Mouse (Mus musculus): Measurements from ENCODE around the gene Gm10428.

Gm10428 gene

DNA sequence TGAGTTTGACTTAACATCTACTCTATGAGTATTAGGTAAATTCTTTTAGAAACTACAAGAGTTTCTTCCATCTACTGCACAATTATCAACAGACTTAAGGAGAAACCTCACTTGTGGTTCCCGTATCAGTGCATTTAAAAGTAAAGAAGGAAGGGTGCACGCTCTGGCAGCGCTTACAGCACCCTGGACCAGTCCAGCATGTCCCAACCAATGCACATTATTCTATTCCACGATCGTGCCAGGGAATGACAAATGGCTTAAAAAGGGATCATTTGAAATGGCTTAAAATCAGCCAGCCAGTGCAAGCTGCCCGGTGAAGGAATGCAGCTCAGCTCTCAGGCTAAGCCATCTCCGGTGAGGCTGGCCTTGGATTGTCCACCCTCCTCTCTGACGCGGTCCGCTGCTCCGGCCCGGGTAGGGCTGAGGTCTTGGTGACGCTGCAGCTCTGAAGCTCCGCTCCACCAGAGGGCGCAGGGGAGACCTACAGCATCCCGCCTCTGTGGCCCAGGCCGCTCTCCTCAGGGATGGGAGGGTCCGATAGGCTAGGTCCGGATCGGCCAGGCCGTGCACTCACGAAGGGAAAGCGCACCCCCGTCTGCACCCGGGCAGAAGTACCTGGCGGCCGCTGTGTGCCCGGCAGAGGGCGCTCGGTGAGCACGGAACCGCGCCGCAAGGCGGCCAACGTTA, 3.7 kb downstream of the Gm10428 start:
- Histone ChIP-seq H3K27me3 (ENCODE audit: insufficient read depth, low read length) (peaks cover 49% of the 10 kb centered on the region), H3K9me3 (ENCODE audit: low read length) (no peaks in the 10 kb centered on the region), H3K4me3 (replicated peaks; ENCODE audit: low read length) (peak overlapping the region; percentile 70), H3K36me3 (ENCODE audit: insufficient read depth, low read length) (no peaks in the 10 kb centered on the region), H3K4me1 (replicated peaks; ENCODE audit: low read depth, low read length) (peaks cover 12% of the 10 kb centered on the region)
- TF ChIP-seq NANOG (IDR thresholded peaks at IDR 0.05; ENCODE audit: borderline replicate concordance, low read length): no peak
- TF ChIP-seq CTCF (conservative IDR thresholded peaks at IDR 0.05; ENCODE audit: low read length): peak; percentile 52

DNA sequence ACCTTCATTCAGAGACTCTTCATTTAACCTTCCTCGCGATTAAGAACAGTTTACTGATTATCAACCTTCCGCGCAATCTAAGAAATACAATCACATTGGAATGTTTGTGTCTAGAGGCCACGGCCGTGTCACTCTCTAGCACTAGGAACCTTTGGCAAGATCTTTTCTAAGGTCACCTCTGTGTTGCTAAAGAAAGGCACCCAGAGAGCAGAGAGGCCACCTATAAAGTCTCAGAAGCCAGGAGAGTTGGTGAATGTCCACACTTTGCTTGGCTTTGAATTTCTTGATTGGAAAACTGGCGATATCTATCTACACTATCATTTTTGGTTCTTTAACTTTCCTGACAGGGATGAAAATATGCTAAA, 4.2 kb downstream of the Gm10428 start:
- TF ChIP-seq POU5F1 (IDR thresholded peaks at IDR 0.05; ENCODE audit: borderline replicate concordance, low read length) (no peak), CTCF (conservative IDR thresholded peaks at IDR 0.05; ENCODE audit: low read length) (no peak), NANOG (IDR thresholded peaks at IDR 0.05; ENCODE audit: borderline replicate concordance, low read length) (no peak)
- no peaks in the 10 kb centered on the region for H3K36me3 ChIP-seq (ENCODE audit: insufficient read depth, low read length)
- peaks cover 18% of the 10 kb centered on the region for H3K4me1 ChIP-seq (replicated peaks; ENCODE audit: low read depth, low read length)
- peaks cover 47% of the 10 kb centered on the region for H3K27me3 ChIP-seq (ENCODE audit: insufficient read depth, low read length)
- no peaks in the 10 kb centered on the region for H3K9me3 ChIP-seq (ENCODE audit: low read length)
- no peak overlapping the region for H3K4me3 ChIP-seq (replicated peaks; ENCODE audit: low read length)

DNA sequence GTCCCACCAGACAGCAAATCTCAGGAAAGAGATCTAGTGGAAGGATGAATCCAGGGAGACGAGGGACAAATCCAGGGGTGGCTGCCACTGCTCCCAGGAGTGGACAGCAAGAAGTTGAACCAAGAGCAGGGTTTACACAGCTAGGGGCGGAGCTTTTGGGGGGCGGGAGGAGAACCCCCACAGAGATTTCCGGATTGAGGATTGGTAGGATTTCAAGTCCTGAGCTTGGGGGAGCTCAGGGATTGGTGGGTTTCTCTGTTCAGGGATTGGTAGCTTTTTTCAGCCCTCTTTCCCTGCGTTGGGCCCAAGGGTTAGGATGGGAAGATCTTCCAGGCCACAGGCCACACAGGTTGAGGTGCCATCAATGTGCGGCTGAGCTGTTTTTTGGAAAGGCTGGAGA, 5.0 kb downstream of the Gm10428 start:
- Histone ChIP-seq H3K27me3 (ENCODE audit: insufficient read depth, low read length) (peaks cover 39% of the 10 kb centered on the region), H3K4me1 (replicated peaks; ENCODE audit: low read depth, low read length) (peaks cover 18% of the 10 kb centered on the region), H3K4me3 (replicated peaks; ENCODE audit: low read length) (no peak overlapping the region), H3K36me3 (ENCODE audit: insufficient read depth, low read length) (no peaks in the 10 kb centered on the region), H3K9me3 (ENCODE audit: low read length) (no peaks in the 10 kb centered on the region)
- TF ChIP-seq POU5F1 (IDR thresholded peaks at IDR 0.05; ENCODE audit: borderline replicate concordance, low read length) (no peak), CTCF (conservative IDR thresholded peaks at IDR 0.05; ENCODE audit: low read length) (no peak), NANOG (IDR thresholded peaks at IDR 0.05; ENCODE audit: borderline replicate concordance, low read length) (no peak)

DNA sequence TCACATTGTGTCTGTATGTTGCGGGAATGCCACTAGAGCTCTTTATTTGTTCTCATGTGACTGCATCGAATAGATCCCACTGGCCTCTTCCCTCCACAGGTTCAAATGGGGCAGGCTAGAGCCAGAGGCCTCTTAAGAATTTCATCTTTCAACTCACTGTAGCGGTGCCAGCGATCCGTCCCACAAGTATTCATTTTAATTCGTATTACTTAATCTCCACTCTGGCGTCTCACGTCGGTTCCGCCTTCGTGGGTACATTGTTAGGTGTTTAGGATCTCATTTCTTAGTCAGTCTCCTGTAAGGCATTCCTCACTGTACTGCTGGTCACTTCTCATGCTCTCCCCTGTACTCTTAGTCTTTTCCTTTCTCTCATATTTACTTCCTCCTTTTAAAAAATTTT, 5.6 kb downstream of the Gm10428 start:
- H3K27me3 ChIP-seq (ENCODE audit: insufficient read depth, low read length): peaks cover 35% of the 10 kb centered on the region
- TF ChIP-seq POU5F1 (IDR thresholded peaks at IDR 0.05; ENCODE audit: borderline replicate concordance, low read length): no peak
- no peak for TF ChIP-seq CTCF (conservative IDR thresholded peaks at IDR 0.05; ENCODE audit: low read length)
- TF ChIP-seq NANOG (IDR thresholded peaks at IDR 0.05; ENCODE audit: borderline replicate concordance, low read length): no peak
- H3K4me1 ChIP-seq (replicated peaks; ENCODE audit: low read depth, low read length): peaks cover 18% of the 10 kb centered on the region
- H3K36me3 ChIP-seq (ENCODE audit: insufficient read depth, low read length): no peaks in the 10 kb centered on the region
- no peak overlapping the region for H3K4me3 ChIP-seq (replicated peaks; ENCODE audit: low read length)
- H3K9me3 ChIP-seq (ENCODE audit: low read length): no peaks in the 10 kb centered on the region

DNA sequence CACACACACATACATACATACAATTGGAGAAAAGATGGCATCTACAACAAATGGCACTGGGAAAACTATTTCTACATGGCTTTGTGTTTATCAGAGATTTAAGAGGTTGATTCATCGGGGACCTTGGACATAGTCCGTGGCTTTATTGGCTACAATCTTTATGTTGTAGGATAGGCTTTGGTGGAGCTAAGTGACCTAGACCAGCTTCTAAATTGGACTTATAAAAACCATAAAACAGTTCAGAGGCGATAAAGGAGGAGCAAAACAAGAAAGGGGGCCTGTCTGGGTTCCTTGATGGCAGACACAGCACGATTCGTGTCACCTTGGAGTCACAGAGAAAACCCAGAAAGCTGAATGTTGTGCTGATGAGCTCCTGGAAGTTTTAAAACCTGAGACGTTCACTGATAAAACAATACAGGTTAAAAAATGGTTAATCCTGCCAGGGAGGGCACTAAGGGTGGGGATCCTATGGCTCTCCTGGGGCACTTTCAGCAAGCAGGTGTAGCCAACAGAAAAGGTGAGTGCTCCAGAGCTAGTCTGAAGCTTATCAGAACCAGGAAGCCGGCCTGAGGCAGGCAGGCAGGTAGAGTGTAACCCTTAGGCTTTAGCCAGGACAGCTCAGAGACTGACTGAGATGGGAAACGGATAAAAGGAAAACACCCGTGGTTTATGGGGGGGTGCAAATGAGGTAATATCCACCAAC, 8.0 kb downstream of the Gm10428 start:
- Histone ChIP-seq H3K4me1 (replicated peaks; ENCODE audit: low read depth, low read length) (peaks cover 18% of the 10 kb centered on the region), H3K27me3 (ENCODE audit: insufficient read depth, low read length) (peaks cover 19% of the 10 kb centered on the region), H3K9me3 (ENCODE audit: low read length) (no peaks in the 10 kb centered on the region), H3K36me3 (ENCODE audit: insufficient read depth, low read length) (no peaks in the 10 kb centered on the region), H3K4me3 (replicated peaks; ENCODE audit: low read length) (no peak overlapping the region)
- TF ChIP-seq CTCF (conservative IDR thresholded peaks at IDR 0.05; ENCODE audit: low read length) (no peak), POU5F1 (IDR thresholded peaks at IDR 0.05; ENCODE audit: borderline replicate concordance, low read length) (no peak), NANOG (IDR thresholded peaks at IDR 0.05; ENCODE audit: borderline replicate concordance, low read length) (no peak)

DNA sequence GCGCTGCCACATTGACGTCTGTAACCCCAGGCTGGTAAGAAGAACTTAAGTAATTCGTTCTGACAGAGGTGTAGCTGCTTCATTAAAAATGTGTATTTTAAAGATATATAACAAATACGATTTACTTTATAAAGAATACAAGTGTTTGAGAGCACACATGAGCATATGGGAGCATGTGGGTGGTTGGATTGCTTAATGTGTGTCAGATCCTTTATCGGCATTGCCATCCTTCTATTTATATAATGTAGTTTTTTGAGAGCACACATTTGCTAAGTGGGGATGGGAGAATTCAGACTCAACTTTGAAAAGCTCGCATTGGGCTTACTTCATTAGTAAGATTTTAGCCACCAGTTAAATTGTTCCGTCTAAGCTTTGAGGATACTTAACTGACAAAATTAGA, 23.6 kb downstream of the Gm10428 start:
- Histone ChIP-seq H3K36me3 (ENCODE audit: insufficient read depth, low read length) (peaks cover 15% of the 10 kb centered on the region), H3K27me3 (ENCODE audit: insufficient read depth, low read length) (peaks cover 6% of the 10 kb centered on the region; the same call in 1 of the 2 replicates), H3K4me3 (replicated peaks; ENCODE audit: low read length) (no peak overlapping the region), H3K4me1 (replicated peaks; ENCODE audit: low read depth, low read length) (no peaks in the 10 kb centered on the region), H3K9me3 (ENCODE audit: low read length) (peaks cover 12% of the 10 kb centered on the region)
- TF ChIP-seq POU5F1 (IDR thresholded peaks at IDR 0.05; ENCODE audit: borderline replicate concordance, low read length): no peak
- TF ChIP-seq NANOG (IDR thresholded peaks at IDR 0.05; ENCODE audit: borderline replicate concordance, low read length): no peak
- no peak for TF ChIP-seq CTCF (conservative IDR thresholded peaks at IDR 0.05; ENCODE audit: low read length)

DNA sequence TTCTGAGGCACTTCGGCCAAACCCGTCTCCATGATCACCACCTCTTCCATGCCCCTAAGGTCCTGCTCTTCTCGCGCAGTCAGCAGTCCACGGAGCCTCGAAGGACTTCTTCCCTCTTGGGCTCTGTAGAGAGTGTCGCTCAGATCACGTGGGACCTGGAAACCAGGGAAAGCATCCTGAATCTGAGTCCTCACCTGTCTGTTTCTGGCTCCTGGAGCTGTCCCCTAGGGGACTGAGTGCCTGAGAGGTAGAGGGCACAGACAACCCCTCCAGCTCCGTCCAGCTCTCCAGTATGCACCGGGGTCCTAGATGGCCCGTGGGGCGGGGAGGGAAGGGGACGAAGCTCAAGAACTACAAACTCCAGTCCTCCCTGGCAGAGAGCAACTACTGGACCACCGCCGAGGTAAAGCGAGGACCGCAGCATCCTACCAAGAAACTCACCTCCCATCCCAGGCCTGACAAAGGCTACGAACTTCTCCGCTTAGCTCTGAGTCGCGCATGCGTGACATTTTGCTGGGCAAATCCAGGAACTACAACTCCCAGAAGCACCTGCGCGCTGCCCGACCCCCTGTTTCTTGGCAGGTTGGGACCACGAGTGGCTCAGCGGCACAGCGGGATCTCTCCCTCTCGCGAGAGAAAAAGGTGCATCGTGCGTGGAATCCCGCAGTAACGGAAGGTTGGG, 36.2 kb downstream of the Gm10428 start, which contains the start of gene Zfp286:
Zfp286 (minus strand) TSS at position 528 of the 682 bp plus-strand sequence.
- TF ChIP-seq NANOG (IDR thresholded peaks at IDR 0.05; ENCODE audit: borderline replicate concordance, low read length) (no peak), POU5F1 (IDR thresholded peaks at IDR 0.05; ENCODE audit: borderline replicate concordance, low read length) (no peak), CTCF (conservative IDR thresholded peaks at IDR 0.05; ENCODE audit: low read length) (no peak)
- peaks cover 8% of the 10 kb centered on the region for H3K27me3 ChIP-seq (ENCODE audit: insufficient read depth, low read length)
- peak within 1 kb of the TSS; percentile 85 for H3K4me3 ChIP-seq (replicated peaks; ENCODE audit: low read length)
- peaks cover 18% of the 10 kb centered on the region for H3K4me1 ChIP-seq (replicated peaks; ENCODE audit: low read depth, low read length)
- H3K9me3 ChIP-seq (ENCODE audit: low read length): no peaks in the 10 kb centered on the region
- no peaks in the 10 kb centered on the region for H3K36me3 ChIP-seq (ENCODE audit: insufficient read depth, low read length)

DNA sequence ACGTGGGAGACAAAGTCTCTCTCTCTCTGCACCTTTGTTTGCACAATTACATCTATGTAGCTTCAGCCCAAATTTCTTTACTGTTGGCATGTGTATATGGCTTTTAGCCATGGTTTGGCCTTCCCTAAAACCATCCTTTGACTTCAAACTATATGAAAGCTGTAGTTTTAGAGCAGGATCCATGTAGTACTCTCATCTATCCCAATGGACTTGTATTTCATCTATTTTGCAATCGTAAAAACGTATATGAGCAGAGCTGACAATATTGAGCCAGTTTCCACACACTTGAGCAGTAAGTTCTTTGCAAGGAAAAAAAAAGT, 36.7 kb downstream of the Gm10428 start:
- Histone ChIP-seq H3K36me3 (ENCODE audit: insufficient read depth, low read length) (no peaks in the 10 kb centered on the region), H3K9me3 (ENCODE audit: low read length) (no peaks in the 10 kb centered on the region), H3K4me1 (replicated peaks; ENCODE audit: low read depth, low read length) (peaks cover 18% of the 10 kb centered on the region), H3K27me3 (ENCODE audit: insufficient read depth, low read length) (peaks cover 8% of the 10 kb centered on the region), H3K4me3 (replicated peaks; ENCODE audit: low read length) (peak overlapping the region; percentile 85)
- TF ChIP-seq NANOG (IDR thresholded peaks at IDR 0.05; ENCODE audit: borderline replicate concordance, low read length) (no peak), CTCF (conservative IDR thresholded peaks at IDR 0.05; ENCODE audit: low read length) (no peak), POU5F1 (IDR thresholded peaks at IDR 0.05; ENCODE audit: borderline replicate concordance, low read length) (no peak)
